Mouse (Mus musculus) midbrain, postnatal 0 days (tissue): Measurements from ENCODE around the gene Igf2bp3. TPM values are rescaled to one million over a fixed set of nuclear protein-coding genes. Genes with fewer than 3 reads are reported as not detected.
A peak's percentile ranks its signal among the peaks of the same experiment; 100 is the strongest.

Experiments
- ATAC-seq: fragments of 200-750 bp; cut with Nextera tagmentation; 2 replicates; pipeline ENCODE4 v1.8.0; 2017; ENCODE audit warnings: moderate number of reproducible peaks, mild to moderate bottlenecking, moderate TSS enrichment, moderate library complexity; ENCODE audit not compliant: low FRiP score
- DNase-seq: peaks from one replicate; pipeline ENCODE4 v3.0.0-alpha.2; 2015; ENCODE audit warnings: low spot score
- H3K27ac ChIP-seq: fragments of 300-500 bp; sonication (generic); 2 replicates; pipeline ENCODE4 v1.5.1; 2014; ENCODE audit warnings: low read depth, mild to moderate bottlenecking, low read length, mixed read lengths
- H3K27me3 ChIP-seq: fragments of 300-500 bp; sonication (generic); 2 replicates; pipeline ENCODE4 v1.6.1; 2014; ENCODE audit warnings: low read length, control low read depth, mixed read lengths; ENCODE audit not compliant: insufficient read depth
- H3K36me3 ChIP-seq: fragments of 300-500 bp; sonication (generic); 2 replicates; pipeline ENCODE4 v1.6.1; 2014; ENCODE audit warnings: low read length, control low read depth, mixed read lengths; ENCODE audit not compliant: insufficient read depth
- H3K4me1 ChIP-seq: fragments of 300-500 bp; sonication (generic); 2 replicates; pipeline ENCODE4 v1.6.1; 2014; ENCODE audit warnings: mild to moderate bottlenecking, control low read depth, antibody characterized with exemption, low read length, mixed read lengths; ENCODE audit not compliant: insufficient read depth
- H3K4me2 ChIP-seq: fragments of 300-500 bp; sonication (generic); 2 replicates; pipeline ENCODE4 v1.6.1; 2014; ENCODE audit warnings: low read depth, mild to moderate bottlenecking, low read length, mixed read lengths; ENCODE audit not compliant: poor library complexity, severe bottlenecking
- H3K4me3 ChIP-seq: fragments of 300-500 bp; sonication (generic); 2 replicates; pipeline ENCODE4 v1.5.1; 2014; ENCODE audit warnings: low read depth, mild to moderate bottlenecking, low read length, moderate library complexity
- H3K9ac ChIP-seq: fragments of 300-500 bp; sonication (generic); replicated peaks from 2 replicates; pipeline ENCODE4 v1.6.1; 2014; ENCODE audit warnings: mild to moderate bottlenecking, low read length, moderate library complexity, mixed read lengths; ENCODE audit not compliant: poor library complexity, severe bottlenecking
- H3K9me3 ChIP-seq: fragments of 300-500 bp; sonication (generic); 2 replicates; pipeline ENCODE4 v1.6.1; 2016; ENCODE audit warnings: low read length, control low read depth
- CTCF ChIP-seq: IDR thresholded peaks from 2 replicates; pipeline ENCODE4 v1.5.1; 2016; ENCODE audit warnings: antibody characterized with exemption, mild to moderate bottlenecking
- WGBS: fragments of 180-500 bp; shearing (Covaris S2); extraction: QIAGEN DNeasy Blood & Tissue Kit; methylation state at CpG from one replicate; pipeline ENCODE4 v1.1.7; 2014; 5-methylcytosine and 5-hydroxymethylcytosine counted together
- polyA plus RNA-seq: library from polyadenylated mRNA; unstranded; fragments of >200 nt; fragmentation: Nextera tagmentation; extraction: Ambion mirVana; gene quantifications from 2 replicates; pipeline ENCODE4 v1.2.1, GENCODE M21; 2015
- total RNA-seq: library from RNA; depleted of rRNA; stranded (reverse); fragments of >200 nt; gene quantifications from 2 replicates; pipeline ENCODE4 v1.2.3, GENCODE M21; 2014

The Igf2bp3 gene
- total and polyA plus RNA-seq, 2 experiments from 2014 or later: 5.4 to 10.6 TPM

- no peak for DNase-seq
- no peaks in the 10 kb centered on the region for H3K9me3 ChIP-seq
- 0 out of 2 replicates have a peak overlapping the region, but pooled peaks have one; percentile 32 for H3K27ac ChIP-seq
- no peaks in the 10 kb centered on the region for H3K36me3 ChIP-seq
- WGBS: 53% methylated on average over 9 of the region's 9 CpGs
- no peak for TF ChIP-seq CTCF
- peaks cover 5% of the 10 kb centered on the region; the same call in 1 of the 2 replicates for H3K4me1 ChIP-seq
- 0 out of 2 replicates have a peak, but pooled peaks cover 4% of the 10 kb centered on the region for H3K27me3 ChIP-seq
- H3K4me3 ChIP-seq: no peak overlapping the region
- ATAC-seq: no peak
- no peak overlapping the region for H3K9ac ChIP-seq
- no peak overlapping the region for H3K4me2 ChIP-seq
Measured at GRCm38 (mm10) chr6:49056009-49056408, 158.7 kb downstream of the Igf2bp3 start.

GRCm38 (mm10) chr6:49055256-49055733 is 159.5 kb downstream of the Igf2bp3 start:
- no peak overlapping the region for H3K4me3 ChIP-seq
- WGBS: 5% methylated on average over 7 of the region's 7 CpGs
- peak; percentile 73 for DNase-seq
- H3K36me3 ChIP-seq: no peaks in the 10 kb centered on the region
- no peak for TF ChIP-seq CTCF
- H3K27ac ChIP-seq: peak overlapping the region; percentile 21
- 0 out of 2 replicates have a peak, but pooled peaks cover 4% of the 10 kb centered on the region for H3K27me3 ChIP-seq
- H3K9me3 ChIP-seq: no peaks in the 10 kb centered on the region
- no peak overlapping the region for H3K4me2 ChIP-seq
- peak; percentile 73 for ATAC-seq
- H3K4me1 ChIP-seq: peaks cover 5% of the 10 kb centered on the region; the same call in 1 of the 2 replicates
- peak overlapping the region; percentile 24; the same call in 1 of the 2 replicates for H3K9ac ChIP-seq

- no peaks in the 10 kb centered on the region for H3K9me3 ChIP-seq
- H3K36me3 ChIP-seq: no peaks in the 10 kb centered on the region
- H3K4me1 ChIP-seq: peaks cover 5% of the 10 kb centered on the region; the same call in 1 of the 2 replicates
- H3K4me2 ChIP-seq: no peak overlapping the region
- no peak for TF ChIP-seq CTCF
- WGBS: 66% methylated on average over 5 of the region's 5 CpGs
- no peak overlapping the region for H3K9ac ChIP-seq
- 0 out of 2 replicates have a peak, but pooled peaks cover 4% of the 10 kb centered on the region for H3K27me3 ChIP-seq
- H3K4me3 ChIP-seq: no peak overlapping the region
- H3K27ac ChIP-seq: no peak overlapping the region
- DNase-seq: no peak
- ATAC-seq: no peak
Measured at GRCm38 (mm10) chr6:49052191-49052590, 162.6 kb downstream of the Igf2bp3 start.

GRCm38 (mm10) chr6:49050677-49051410 is 163.9 kb downstream of the Igf2bp3 start:
- WGBS: 47% methylated on average over 11 of the region's 11 CpGs
- Histone ChIP-seq H3K27me3 (0 out of 2 replicates have a peak, but pooled peaks cover 4% of the 10 kb centered on the region), H3K4me1 (peaks cover 5% of the 10 kb centered on the region; the same call in 1 of the 2 replicates), H3K27ac (no peak overlapping the region), H3K36me3 (no peaks in the 10 kb centered on the region), H3K9ac (no peak overlapping the region), H3K9me3 (no peaks in the 10 kb centered on the region), H3K4me2 (no peak overlapping the region), H3K4me3 (no peak overlapping the region)
- no peak for TF ChIP-seq CTCF
- no peak for ATAC-seq
- no peak for DNase-seq

- WGBS: 91% methylated on average over 10 of the region's 10 CpGs
- no peak for TF ChIP-seq CTCF
Measured at GRCm38 (mm10) chr6:49048395-49048794, 166.4 kb downstream of the Igf2bp3 start.

GRCm38 (mm10) chr6:49047848-49048247 is 166.9 kb downstream of the Igf2bp3 start:
- Histone ChIP-seq H3K9ac (no peak overlapping the region), H3K36me3 (no peaks in the 10 kb centered on the region), H3K4me2 (no peak overlapping the region), H3K4me1 (no peaks in the 10 kb centered on the region), H3K27ac (no peak overlapping the region), H3K4me3 (no peak overlapping the region), H3K9me3 (no peaks in the 10 kb centered on the region), H3K27me3 (0 out of 2 replicates have a peak, but pooled peaks cover 4% of the 10 kb centered on the region)
- WGBS: 88% methylated on average over 10 of the region's 10 CpGs
- no peak for DNase-seq
- no peak for ATAC-seq
- TF ChIP-seq CTCF: no peak

More at GRCm38 (mm10) chr6:49048395-49048794, 166.4 kb downstream of the Igf2bp3 start:
- Histone ChIP-seq H3K4me2 (no peak overlapping the region), H3K4me3 (no peak overlapping the region), H3K4me1 (no peaks in the 10 kb centered on the region), H3K9ac (no peak overlapping the region), H3K27me3 (0 out of 2 replicates have a peak, but pooled peaks cover 4% of the 10 kb centered on the region), H3K27ac (no peak overlapping the region), H3K9me3 (no peaks in the 10 kb centered on the region), H3K36me3 (no peaks in the 10 kb centered on the region)
- DNase-seq (no peak), ATAC-seq (no peak)
